Mouse (Mus musculus): Measurements from ENCODE around the gene Gm45021. TPM values are rescaled to one million over a fixed set of nuclear protein-coding genes. Genes with fewer than 3 reads are reported as not detected.
"Not testable (repeated sequence)": the region's sequence is repeated elsewhere in the genome, so short reads cannot be mapped to it uniquely, and the experiment has no call there.

Gene Gm45021
- polyA plus RNA-seq, 1 experiment = not detected

DNA sequence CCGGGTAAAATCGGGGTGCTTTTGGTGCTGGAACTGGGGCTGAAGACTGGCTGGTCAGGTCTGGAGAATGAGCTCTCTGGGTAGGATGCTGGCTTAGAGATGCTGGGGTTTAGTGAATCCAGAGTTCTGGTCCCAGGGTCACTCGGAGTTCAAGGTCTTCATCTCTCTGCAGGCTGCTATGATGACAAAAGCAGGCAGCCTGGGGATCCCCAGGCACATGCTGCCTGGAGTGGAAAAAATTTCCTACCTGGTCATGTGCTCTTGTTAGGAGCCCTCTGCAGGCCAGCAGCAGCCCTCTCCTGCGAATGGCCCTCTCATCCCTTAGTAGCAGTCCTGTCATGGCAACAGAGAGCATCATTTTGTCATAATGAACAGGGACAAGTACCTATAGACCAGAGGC is 24.1 kb downstream of the Gm45021 start:
- no peak for DNase-seq (ENCODE audit: low read depth)

DNA sequence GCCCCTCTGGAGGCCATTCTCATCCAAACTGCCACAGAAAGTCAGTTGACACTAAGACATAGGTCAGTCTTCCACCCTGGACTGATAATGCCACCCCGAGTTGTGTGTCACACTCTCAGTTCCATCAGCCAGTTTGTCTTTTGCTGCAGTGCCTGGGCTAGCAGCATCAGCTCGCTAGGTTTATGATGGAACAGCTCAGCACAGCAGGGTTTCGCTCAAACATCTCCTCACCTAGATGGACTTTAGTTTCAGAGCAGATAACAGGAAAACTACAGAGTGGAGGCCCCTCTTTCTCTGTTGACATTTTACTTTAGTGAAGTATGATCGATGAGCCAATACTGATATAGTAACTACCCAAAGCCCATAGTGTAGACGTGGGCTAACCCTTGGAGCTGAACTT is 25.3 kb downstream of the Gm45021 start:
- no peak for DNase-seq (ENCODE audit: low read depth)

DNA sequence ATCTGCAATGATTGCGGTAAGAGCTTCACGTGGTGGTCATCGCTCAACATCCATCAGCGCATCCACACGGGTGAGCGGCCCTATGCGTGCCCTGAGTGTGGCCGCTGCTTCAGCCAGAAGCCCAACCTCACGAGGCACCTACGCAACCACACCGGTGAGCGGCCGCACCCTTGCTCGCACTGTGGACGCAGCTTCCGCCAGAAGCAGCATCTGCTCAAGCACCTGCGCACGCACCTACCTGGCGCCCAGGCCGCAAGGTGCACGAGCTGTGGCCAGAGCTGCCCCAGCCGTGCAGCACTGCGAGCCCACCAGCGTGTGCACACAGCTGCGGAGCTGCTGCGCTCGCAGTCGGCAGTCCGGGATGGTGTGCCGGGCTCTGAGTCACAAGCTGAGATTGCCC is 30.6 kb downstream of the Gm45021 start:
- no peak for DNase-seq (ENCODE audit: low read depth)

DNA sequence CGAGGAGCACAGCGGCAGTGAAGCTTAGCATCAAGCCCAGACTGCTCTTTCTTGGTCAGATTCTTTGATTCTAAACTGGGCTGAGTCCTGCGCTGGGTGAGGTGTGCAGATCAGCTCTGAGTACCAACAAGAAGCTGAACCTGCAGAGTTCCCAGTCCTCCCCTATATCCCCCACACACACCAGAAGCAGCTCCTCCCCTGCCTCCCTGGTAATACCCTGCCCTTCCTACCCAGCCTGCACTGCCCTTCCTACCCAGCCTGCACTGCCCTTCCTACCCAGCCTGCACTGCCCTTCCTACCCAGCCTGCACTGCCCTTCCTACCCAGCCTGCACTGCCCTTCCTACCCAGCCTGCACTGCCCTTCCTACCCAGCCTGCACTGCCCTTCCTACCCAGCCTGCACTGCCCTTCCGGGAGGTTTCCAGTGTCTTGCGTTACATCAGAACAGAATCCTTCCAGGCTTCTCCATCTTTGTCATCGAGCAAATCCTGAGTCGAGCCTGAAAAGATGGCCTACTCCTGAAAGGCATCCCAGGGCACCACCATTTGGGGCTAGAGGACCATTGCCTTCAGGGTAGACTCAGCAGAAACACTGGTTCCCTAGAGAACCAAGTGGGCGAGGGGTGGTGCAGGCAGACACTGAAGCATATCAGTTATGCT is 32.9 kb downstream of the Gm45021 start:
- DNase-seq (ENCODE audit: low read depth) = not testable (repeated sequence)

DNA sequence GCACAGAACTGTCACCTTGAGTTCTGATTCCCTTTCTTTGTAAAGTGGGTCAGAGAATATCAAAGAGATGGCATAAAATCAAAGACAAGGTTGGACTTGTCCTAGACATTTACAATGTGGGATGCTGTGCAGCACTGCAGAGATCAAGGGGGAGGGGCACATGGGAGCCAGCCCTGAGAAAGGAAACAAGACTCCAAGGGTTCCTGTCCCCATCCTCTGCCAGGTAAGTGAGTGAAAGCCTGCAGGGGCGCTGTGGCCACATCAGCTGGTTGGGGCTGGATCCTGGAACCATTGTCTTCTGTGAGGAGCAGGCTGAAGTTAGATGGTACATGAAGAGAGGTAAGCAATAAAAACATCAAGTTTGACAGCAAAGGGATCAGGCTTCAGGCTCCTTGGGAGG is 34.0 kb downstream of the Gm45021 start:
- no peak for DNase-seq (ENCODE audit: low read depth)

DNA sequence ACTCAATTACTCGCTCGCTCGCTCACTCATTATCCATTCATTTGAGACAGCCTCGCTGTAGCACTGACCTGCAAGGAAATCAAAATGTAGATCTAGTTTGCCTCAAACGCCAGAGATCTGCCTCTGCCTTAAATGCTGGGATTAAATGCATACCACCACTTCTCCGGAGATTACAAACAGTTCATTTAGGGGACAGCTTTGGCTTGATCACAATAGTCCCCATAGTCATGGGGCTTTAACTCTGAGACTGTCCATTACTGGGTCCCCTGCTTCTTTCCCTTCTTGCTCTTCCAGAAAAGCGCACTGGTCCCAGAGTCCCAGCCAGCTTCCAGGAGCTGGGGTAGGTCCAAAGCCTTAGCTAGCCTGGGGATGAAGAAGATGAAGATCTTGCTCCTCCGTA is 37.1 kb downstream of the Gm45021 start, which contains the start of gene AI854703:
Gene AI854703, plus strand, starts transcription at position 301 of the 400 bp plus-strand sequence.
- DNase-seq (ENCODE audit: low read depth) = no peak

DNA sequence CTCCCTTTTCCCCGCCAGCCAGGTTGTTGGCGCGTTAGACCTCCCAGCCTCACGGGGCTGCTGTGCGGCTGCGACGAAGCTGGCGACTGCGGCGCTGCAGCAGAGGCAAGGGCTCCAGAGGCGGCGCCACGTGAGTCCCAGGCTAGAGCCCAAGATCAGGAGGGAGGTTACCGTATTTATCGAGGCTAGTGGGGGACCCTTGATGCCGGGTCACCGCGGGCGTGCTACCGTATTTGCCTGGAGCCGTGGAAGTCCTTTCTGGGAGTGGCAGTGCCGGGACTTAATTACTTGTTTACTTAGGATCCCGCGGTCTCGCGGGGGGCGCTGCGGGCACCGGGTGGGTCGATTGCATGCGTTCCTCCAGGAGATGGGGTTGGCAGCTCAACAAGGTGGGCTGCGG is 37.6 kb downstream of the Gm45021 start:
- DNase-seq (ENCODE audit: low read depth) = no peak

DNA sequence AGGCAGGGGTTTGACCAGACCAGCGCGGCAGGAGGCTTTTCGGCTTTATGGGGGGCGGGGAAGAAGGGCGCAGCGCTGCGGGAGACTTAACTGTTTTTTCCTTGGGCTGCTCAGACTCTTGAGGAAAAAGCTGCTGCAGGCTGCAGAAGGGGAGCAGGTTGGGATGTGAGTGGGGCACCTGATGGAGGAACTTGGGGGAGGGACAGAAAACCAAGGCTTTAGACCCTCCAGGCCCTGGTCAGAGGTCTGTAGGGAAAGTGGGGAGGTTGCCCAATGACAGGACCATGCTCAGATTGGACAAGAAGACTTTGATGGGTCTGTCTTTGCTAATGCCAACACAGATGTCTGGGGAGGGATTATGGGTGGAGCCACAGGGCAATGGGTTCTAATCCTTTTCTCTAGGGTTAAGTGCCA is 38.1 kb downstream of the Gm45021 start:
- DNase-seq (ENCODE audit: low read depth) = no peak

DNA sequence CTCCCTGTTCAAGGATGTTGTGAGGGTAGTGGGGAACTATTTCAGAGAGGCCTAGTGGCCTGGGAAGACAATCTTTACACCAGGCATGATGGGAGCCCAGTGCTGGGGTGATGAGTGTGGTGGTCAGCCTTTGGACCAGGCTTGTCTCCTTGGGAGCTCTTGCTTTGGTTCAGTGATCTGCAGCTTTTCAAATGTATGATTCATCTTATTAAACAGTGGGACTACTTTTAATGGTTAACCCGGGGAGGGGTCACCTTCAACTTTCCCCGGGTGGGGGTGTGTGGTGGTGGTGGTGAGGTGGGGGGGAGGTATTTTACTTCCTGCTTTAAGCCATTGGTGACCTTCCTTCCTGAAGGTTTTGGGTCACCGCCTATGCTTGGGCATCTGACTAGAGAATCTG is 39.0 kb downstream of the Gm45021 start:
- no peak for DNase-seq (ENCODE audit: low read depth)

DNA sequence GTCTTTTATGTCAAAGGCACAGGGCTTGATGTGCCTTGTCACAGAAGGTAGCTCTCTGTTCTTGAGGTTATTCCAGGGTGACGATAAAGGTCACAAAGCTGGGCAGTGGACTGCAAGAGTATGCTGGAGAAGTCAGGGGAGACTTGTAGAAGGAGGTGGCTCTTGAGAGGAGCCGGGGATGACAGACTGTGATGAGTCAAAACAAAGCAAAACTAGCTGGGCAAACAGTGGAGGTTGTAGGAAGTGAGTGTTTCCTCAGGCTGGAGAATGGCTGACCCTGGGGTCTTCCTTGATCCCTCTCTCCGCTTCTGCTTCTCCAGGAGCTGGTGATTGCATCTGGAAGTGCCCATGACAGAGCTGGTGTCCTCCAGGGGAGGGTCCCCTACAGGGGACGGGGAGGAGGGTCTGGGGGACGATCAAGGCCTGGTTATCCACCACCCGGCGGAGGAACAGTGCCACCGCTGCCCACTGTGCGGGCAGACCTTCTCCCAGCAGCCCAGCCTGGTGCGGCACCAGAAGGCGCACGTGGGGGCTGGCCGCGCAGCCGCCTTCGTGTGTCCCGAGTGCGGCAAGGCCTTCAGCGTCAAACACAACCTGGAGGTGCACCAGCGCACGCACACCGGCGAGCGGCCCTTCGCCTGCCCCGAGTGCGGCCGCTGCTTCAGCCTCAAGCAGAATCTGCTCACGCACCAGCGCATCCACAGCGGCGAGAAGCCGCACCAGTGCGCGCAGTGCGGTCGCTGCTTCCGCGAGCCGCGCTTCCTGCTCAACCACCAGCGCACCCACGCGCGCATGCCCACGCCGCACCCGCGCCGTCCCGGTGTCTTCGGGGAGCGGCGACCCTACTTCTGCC is 39.6 kb downstream of the Gm45021 start:
- DNase-seq (ENCODE audit: low read depth) = no peak

DNA sequence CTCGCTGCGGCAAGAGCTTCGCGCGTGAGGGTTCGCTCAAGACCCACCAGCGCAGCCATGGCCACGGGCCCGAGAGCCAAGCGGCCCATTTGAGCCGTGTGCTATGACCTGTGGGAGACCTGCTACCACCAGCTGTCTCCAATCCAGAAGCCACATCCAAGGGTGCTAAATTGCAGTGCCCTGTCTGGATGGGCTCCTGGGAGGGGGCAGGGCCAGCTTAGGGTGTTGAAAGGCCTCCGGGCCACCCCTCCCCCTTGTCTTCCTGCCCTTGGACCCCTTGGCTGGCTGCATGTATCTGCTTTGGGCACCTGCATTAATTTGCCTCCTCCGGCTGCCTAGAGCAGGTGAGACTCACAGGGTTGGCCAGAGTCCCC is 40.2 kb downstream of the Gm45021 start:
- DNase-seq (ENCODE audit: low read depth) = no peak

DNA sequence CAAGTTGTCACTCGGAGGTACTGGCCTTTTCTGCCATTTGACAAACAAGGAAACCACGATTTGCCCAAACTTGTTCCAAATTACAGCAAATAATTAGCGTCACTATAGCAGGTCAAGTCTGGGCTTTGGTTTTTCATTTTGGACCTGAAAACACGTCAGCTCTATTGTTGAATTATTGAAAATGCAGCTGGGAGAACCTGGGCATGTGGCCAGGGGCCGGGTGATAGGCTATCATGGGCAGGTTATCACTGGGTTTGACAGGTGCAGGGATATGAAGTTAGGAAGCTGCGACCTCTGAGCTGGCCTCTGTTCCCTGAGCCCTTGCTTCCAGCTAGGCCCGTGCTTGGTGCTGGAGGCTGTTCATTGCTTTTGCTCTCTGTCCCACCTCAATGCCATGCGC is 41.4 kb downstream of the Gm45021 start:
- DNase-seq (ENCODE audit: low read depth) = no peak

DNA sequence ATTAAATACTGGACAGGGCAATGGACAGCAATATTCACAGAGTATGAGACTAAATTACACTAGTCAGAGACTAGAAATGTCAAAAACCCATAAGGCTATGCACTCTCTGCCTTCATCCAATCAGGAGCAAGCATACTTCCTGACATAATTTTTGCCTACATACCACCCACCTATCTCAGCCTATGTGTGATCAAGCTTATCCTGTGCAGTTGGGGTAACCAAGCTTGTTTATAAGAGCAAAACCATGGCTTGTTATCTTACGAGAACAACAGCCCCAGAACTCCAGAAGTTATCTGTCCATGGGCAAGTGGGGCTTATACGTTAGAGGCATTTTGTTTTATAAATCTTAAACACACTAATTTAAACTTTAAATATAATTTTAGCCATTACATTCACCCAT is 45.7 kb downstream of the Gm45021 start:
- DNase-seq (ENCODE audit: low read depth) = no peak

DNA sequence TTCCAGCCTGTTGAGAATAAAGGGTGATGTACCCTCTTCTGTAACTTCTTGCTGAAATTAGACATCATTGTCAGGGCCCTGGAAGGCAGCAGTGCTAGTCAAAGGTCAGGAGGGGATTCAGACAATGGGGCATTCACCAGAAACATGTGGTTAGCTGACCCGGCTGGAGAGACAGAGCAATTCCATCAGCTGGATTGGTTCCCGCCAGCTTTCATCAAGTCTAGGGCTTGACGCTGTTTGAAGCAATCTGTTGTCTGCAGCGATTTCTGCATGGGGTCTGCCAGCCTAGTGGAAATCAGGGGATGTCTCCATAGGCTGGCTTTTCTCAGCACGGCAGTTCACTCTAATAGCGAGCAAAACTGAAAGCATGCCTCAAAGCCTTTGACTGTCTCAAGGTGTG is 47.1 kb downstream of the Gm45021 start:
- no peak for DNase-seq (ENCODE audit: low read depth)

DNA sequence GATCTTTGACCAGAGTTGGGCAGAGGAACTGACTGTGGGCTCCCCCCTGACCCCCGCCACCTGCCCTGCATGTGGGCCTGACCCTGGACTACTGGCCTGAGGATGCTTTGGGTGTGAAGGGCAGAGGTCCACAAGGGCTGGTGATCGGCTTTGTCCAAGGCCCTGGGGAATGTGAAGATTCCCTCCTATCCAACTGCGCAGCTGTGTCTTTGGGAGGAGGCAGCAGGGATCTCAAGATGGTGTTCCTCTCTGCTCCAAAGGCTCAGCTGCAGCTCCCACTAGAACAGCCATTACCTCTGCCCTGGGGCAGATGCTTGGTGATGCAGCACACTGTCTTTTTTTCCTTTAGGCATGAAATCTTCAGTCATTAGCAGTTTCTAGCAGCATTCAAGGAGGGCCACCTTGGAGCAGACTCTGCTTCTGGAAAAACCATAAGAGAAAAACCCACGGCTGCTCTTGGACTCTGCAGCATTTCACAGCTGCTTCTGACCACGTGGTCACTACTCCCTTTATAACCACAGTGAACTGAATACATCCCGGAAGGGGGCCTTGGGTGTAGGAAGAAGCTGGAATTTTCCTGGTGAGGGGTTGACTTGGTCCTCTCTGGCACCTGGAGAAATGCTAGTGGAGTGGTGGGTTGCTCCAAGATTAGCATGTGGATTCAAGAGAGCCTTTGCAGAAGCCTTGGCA is 48.5 kb downstream of the Gm45021 start:
- DNase-seq (ENCODE audit: low read depth) = no peak

DNA sequence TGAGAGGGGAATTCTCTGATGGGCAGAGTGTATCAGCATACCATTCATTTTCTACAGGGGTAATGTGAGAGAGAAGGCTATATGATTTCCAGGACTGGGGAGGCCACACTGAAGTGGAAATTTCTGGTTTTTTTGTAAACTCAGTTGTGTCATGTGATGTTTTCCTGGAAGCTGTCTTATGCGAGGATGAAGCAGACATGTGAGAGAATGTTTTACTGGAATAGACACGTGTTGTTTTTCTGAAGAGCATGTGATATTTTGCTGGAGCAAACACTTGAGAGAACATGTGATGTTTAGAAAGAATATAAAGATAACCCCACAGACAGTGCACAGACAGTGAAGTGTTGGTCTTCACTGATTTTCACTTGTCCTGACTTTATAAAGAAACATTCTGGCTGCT is 49.1 kb downstream of the Gm45021 start:
- no peak for DNase-seq (ENCODE audit: low read depth)

DNA sequence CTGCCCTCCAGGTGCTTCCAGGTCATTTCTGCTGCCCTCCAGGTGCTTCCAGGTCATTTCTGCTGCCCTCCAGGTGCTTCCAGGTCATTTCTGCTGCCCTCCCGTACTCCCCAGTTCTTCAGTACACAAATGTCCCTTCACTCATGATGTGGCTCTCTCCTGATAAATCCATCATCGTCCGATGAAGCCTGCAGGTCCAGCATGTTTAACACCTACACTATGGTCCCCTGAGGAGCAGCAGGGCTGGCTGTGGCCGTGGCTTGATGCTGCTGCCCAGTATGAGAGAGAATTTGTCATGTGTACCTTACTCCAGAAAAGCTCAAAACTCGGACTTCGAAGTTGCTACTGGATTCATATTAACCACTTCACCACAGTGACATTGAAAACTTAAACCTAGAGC is 52.0 kb downstream of the Gm45021 start:
- DNase-seq (ENCODE audit: low read depth) = no peak

DNA sequence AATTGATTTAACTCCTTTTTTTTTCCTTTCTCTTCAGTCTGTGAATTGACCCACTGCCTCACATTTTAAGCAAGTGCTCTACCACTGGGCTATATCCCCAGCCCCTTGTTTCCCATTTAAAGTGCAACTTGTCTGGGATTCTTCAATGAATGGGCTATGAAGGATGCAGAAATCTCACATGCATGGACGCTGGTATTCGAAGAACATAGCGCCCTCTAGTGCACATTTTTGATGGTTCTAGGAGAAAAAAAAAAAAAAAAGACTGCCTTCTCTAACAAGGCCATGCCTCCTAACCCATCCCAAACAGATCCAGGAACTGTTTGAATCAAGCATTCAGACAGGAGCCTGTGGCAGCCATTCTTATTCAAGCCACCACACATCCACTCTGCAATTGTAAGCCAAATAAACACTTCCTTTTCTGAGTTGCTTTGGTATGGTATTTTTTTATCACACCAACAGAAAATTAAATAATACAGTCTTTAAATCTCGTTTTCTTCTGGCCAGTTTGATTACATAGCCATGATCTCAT is 53.4 kb downstream of the Gm45021 start:
- no peak for DNase-seq (ENCODE audit: low read depth)

DNA sequence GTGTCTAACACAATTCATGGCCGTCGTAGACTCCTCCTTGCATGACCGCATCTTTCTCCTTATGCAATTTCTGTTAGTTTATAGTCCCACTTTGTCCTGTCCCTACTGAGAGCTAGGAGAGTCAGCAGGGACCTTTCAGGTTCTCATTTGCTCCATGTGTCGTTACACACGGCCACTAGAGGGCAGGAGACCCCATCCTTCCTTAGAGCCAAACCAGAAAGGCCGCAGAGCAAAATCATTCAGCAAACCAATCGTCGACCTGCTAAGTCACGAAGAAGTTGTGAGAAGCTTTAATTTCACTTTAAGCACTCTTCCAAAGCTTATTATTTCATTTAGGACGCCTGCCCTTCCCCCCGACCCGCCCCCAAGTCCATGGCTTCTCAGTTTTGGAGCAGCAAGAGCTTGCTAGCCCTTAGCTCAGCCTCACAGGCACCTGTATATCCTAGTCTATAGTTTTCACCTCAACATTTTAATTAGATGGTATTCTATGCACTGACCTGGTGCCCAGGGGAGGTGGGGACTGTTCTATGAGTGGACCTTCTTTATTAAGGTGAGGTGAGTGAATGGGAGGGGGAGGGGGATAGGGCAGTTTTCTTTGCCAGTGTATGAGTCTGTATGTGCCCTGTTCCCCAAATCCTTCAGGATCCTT is 56.4 kb downstream of the Gm45021 start:
- no peak for DNase-seq (ENCODE audit: low read depth)

DNA sequence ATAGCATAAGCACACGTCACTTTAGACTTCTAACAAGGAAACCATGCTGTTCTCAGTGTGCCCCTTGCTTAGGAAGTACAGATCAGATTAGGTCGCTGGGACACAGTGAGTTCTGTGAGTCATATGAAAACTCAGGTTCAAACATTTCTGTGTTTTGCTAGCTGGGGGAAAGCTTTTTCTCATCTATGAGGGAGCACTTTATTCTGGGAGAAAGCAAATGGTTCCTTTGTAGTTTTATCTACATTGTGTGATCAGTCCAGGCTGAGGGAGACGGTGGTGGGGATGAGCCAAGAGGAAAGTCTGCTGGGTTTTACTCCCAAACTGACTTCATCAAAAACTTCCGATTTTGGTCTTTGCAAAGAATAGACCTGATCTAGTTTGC is 56.9 kb downstream of the Gm45021 start:
- no peak for DNase-seq (ENCODE audit: low read depth)

DNA sequence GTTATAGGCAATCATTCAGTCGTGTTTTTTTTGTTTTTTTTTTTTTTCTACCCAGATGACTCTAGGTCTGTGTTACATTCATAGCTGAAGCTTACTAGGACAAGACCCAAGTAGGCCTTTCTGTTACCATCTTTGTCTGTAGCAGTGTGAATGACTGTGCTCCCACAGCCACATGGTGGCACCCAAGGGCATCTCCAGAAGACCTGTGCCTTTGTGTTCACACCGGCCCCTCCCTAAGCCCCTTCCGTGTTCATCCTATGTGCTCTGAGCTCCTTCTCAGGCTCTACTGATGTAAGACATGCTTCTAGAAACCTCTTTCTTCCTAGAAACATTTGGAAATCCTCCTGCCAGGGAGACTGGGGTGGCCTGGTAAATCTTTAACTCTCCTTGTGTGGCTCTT is 57.6 kb downstream of the Gm45021 start, which contains the start of gene Gimap8:
Gene Gimap8, plus strand, starts transcription at position 240 of the 400 bp plus-strand sequence.
- no peak for DNase-seq (ENCODE audit: low read depth)

DNA sequence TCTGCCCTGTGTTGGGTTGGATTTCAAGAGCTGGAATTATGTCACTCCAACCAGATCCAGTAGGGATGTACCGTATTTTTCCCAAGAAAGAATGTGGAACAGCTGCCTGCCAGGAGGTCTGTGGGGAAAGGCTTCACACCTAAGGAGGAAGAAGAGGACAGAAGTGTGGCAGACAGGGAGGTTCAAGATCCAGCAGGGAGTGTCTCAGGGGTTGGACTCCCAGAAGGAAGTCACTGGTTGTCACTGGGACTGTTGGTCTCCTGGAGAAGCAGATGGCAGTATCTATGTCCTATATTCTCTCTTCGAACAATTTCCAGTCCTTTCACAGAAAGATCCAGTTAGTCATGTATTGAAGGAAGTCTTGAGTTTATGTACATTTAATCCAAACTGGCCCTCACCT is 58.2 kb downstream of the Gm45021 start:
- DNase-seq (ENCODE audit: low read depth) = no peak
